Mouse (Mus musculus) gastrocnemius, postnatal 36 days (tissue): Measurements from ENCODE around the gene Cog6. TPM values are rescaled to one million over a fixed set of nuclear protein-coding genes. Genes with fewer than 3 reads are reported as not detected.

Source experiments
- DNase-seq, 2 experiments: peaks; one replicate each; pipeline ENCODE4 v3.0.0; 2022
- intact Hi-C: fragments of 180-260 bp; cut with DNase I; formaldehyde crosslinking; loops from one replicate; pipeline ENCODE4 v1.15.1; 2025
- total RNA-seq, 2 experiments: library from RNA; stranded (reverse); gene quantifications; 2 replicates each; pipeline ENCODE4 v1.2.3; 2021

The Cog6 gene
- total RNA-seq, 2 experiments from 2014 or later = 34.8 to 36.3 TPM

- intact Hi-C loops = loop anchor here (2.0 to 10.0 kb wide), 2 partner anchors 130 to 718 kb away; no protein-coding TSS in a partner anchor
Measured at GRCm38 (mm10) chr3:52974674-52975556, 42.1 kb downstream of the Cog6 start.

DNA sequence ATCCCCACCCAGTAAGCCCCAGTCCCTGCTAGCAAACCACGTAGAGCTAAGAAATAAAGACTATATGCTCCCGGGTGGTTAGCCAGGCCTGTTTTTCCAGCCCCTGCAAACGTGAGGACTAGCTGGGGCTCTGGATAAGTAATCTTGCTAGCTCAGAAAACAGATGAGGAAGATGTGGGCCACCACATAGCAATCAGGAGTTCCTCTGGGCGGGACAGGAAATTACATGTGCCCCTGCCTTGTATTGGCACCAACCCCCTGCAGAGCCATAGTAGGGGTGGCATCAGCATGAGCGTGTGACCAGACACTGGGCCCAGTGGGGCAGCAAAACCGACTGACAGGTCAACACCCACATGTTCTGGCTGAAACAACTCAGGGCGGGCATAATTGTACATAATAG lies 44.1 kb downstream of the Cog6 start:
- intact Hi-C loops = loop anchor here (10.0 kb wide), 1 partner anchor 128 kb away; no protein-coding TSS in a partner anchor

More at GRCm38 (mm10) chr3:52974674-52975556, 42.1 kb downstream of the Cog6 start:
- DNase-seq = peak; percentile 66 to 68

DNA sequence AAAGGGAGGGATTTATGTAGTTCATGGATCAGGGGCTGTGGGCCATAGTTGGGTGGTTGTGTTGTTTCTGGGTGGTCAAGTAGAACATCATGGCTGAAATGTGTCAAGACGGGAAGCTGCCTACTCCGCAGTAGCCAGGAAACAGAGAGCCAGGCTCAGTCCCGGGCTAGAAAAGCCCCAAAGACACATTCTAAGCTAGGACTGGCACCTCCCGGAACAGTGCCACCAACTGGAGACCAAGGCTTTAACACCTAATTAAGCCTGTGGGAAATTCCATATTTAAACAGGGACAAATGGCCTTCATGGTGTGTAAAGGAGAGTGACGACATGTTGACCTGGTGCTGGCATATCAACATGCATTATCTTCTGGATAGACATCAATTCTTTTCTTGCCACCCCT lies 50.0 kb downstream of the Cog6 start:
- no peak for DNase-seq
- intact Hi-C loops = no loop called here

More for the DNA sequence above, 44.1 kb downstream of the Cog6 start:
- no peak for DNase-seq

DNA sequence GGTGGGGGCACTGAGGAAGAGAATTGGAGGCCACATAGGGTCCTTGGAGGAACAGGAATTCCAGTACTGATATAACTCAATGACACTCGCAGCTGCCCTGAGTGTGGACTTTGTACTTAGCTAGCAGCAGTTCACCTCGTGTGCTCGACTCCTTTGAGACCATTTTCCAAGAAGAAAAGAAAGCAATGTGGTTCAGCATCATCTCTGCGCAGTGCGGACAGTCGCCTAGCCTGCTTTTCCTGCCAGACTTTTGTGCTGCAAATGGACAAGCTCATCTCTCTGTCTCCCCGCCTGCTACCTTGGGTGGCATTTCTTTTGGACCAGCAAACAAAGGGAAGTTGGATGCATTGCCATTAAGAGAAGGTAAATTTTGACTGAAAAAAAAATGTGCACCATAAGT lies 52.8 kb downstream of the Cog6 start:
- no peak for DNase-seq
- intact Hi-C loops = no loop called here

GRCm38 (mm10) chr3:52963441-52963840 lies 53.6 kb downstream of the Cog6 start:
- intact Hi-C loops = no loop called here
- no peak for DNase-seq

DNA sequence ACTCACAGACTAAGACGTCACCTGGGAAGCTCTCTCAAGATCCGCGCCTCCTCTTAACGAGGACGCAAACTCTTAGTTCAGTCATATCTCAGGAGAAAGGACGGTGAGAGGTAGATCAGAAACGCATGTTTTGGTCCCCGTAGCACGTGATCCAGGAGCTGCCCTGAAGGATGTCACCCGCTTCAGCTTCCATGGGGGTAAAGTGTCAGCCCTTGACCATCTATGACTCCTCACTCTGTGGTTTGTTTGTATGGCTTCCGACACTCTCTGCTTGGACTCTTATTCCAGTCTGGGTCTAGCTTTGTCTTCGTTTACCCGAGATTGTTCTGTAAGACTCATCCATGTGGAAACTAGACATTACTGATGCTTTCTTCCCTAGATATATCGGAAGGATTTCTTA lies 54.6 kb downstream of the Cog6 start:
- no peak for DNase-seq
- intact Hi-C loops = no loop called here

- intact Hi-C loops = no loop called here
- DNase-seq = no peak
Measured at GRCm38 (mm10) chr3:52961661-52962060, 55.4 kb downstream of the Cog6 start.

DNA sequence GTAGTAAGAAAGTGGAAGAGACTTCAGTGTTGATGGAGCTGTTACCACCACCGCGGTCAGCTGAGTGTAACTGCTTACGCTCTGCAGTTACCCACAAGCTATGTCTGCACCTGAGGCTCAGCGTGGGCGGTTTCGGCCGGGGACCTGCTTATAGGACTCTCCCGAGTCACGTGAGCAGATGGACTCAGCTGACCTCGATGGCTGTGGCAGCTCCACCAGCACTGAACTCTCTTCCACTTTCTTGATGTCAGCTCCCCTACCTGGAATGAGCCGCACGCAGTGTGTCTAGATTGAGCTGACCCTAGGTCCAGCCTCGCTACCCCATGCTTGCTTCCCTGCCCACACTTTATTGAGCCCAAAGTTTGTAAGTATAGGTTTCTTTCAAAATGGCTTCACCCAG lies 56.1 kb downstream of the Cog6 start:
- intact Hi-C loops = no loop called here
- no peak for DNase-seq

DNA sequence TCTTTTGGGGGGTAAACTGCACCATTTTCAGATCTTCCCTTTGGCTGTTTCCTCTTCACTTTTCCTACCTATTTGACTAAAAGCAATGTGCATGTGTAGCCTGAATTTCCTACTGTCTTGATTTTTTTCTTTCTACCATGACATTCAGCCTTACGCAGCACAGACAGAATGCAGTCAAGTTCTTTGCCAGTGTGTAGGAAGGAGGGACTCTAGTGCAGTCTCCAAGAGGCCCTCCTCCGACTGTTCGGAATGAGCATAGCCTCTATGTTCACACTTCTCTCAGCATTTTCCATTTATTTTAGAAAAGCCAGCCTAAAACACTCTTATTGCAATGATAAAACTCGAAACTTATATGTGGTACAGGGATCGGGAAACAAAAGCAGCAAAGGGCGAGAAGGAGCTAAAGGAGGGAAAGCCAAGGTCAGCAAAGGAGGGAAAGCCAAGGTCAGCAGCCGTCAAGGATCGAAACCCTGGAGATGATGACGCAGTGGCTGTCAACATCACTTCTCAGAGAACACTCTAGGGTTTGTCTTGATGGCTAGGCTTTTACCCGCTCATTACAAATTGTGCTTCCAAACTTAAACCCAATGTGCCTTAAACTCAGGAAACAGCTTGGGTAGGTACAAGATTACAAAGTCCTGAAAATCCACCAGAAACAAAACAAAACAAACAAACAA lies 58.5 kb downstream of the Cog6 start:
- intact Hi-C loops = no loop called here
- DNase-seq = no peak

DNA sequence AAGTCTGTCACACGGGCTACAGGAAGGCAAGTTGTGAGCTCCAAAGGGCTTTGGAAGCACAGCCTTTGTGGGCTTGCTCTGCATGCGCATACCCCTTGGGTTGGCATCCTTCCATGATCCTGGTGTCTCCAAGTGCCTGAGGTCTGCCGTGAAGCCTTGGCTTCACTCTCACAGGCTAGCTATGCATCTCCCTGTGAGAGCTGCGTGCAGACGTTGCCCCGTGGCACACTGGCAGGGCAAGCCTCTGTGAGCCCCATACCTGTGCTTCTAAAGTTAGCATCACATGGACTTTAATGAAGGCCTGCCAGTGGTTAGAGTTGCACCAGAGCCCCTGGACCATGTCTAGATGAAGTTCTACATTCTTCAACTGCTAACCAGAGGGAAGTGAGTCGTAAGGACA lies 59.2 kb downstream of the Cog6 start:
- intact Hi-C loops = no loop called here
- no peak for DNase-seq

GRCm38 (mm10) chr3:52956236-52956635 lies 60.8 kb downstream of the Cog6 start:
- no peak for DNase-seq
- intact Hi-C loops = no loop called here

GRCm38 (mm10) chr3:52955481-52956019 lies 61.5 kb downstream of the Cog6 start:
- DNase-seq = no peak
- intact Hi-C loops = no loop called here

GRCm38 (mm10) chr3:52954656-52955055 lies 62.4 kb downstream of the Cog6 start:
- peak in 1 of 2 experiments; percentile 38 for DNase-seq
- intact Hi-C loops = no loop called here

DNA sequence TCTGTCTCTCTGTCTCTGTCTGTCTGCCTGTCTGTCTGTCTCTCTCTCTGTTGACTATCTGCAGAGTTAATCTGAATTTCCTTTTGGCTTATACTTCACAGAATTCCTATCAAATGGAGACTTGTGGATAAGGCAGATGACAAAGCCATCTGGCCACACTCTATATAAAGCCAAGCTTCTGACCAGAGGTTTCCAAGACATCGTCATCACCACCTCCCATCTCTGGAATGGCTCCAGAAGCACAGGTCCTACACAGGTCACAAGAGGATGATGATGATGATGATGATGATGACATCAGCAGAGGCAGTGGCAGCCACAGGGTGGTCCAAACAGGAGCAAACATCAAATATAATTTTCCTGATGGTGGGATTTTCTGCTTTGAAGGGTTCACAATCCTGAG lies 63.2 kb downstream of the Cog6 start:
- intact Hi-C loops = no loop called here
- no peak for DNase-seq

GRCm38 (mm10) chr3:52948824-52949223 lies 68.2 kb downstream of the Cog6 start:
- intact Hi-C loops = no loop called here
- DNase-seq = no peak

DNA sequence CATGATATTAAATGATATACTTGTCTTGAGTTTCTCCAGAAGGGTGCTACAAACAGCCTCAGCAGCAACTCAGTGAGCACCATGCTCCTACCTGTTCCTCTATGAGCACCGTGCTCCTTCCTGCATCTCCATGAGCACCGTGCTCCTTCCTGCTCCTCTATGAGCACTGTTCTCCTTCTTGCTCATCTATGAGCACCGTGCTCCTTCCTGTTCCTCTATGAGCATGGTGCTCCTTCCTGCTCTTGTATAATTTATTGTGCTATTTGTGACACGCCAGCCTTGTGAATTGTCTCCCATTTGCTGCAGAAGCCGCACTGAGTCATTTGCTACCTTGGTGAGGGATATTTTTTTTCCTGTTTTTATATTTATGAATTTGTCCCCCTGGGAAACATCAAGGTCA lies 69.6 kb downstream of the Cog6 start:
- no peak for DNase-seq
- intact Hi-C loops = no loop called here

- intact Hi-C loops = no loop called here
- DNase-seq = peak; percentile 30 to 36
Measured at GRCm38 (mm10) chr3:52940832-52941468, 76.1 kb downstream of the Cog6 start.

DNA sequence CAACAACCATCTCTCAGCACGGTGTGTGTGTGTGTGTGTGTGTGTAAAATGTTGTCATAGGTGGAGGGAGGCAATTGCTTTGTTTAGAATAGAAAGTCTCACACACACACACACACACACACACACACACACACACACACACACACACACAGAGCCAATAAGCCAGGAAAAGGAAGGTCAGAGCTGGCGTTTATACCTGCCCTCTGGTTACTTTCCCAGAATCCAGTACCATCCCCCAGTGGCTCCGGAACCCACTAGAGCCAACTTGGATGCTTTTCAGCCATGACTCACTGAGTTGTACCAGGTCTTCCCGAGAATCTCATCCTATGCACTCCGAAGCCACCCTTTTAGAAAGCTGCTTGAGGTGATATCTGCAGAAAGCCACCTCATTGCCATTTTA lies 78.6 kb downstream of the Cog6 start:
- no peak for DNase-seq

DNA sequence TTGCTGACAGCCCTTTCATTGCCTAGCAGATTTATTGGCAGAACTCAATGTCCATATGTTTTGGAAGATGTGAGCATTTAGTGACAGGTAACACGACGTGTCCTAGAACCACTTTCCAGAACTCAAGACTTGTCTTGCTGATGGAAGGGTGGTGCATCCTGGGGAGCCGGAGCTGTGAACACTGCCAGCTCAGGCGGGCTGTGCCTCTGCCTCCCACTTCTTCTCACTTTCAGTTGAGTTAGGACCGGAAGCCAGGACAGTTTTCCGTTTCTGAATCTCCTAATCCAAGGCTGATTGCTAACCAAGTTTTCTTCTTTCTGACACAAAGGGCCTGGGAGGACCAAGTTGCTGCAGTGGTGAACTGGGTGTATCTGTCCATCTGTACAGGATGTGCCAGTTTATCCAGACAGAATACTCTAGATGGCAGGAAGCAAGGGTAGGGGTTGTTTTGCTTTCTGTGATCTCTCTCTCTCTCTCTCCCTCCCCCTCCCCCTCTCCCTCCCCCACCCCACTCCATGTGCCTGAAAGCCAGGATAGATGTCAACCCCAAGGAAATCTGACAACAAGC lies 79.2 kb downstream of the Cog6 start:
- intact Hi-C loops = no loop called here
- no peak for DNase-seq

More for the DNA sequence above, 78.6 kb downstream of the Cog6 start:
- intact Hi-C loops = no loop called here

DNA sequence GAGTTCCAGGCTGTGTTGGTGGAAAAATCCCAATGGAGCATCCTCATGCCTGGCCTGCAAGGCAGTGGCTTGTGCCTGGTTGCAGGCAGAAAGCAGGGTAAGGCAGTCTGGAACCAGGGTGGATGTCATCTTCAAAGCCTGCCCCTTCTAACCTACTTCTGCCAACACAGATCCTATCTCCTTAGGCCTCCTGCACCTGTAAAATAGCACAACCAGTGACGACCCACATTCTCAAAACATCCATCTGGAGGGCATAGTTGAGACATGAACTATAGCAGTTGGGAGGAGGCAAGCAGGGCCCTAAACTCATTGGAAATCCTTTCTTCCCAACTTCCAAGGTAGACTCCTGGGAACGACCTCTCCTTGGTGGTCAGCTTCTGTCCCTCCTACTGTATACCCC lies 85.1 kb downstream of the Cog6 start:
- intact Hi-C loops = no loop called here

More for the DNA sequence above, 85.1 kb downstream of the Cog6 start:
- no peak for DNase-seq
